Mouse (Mus musculus) fibroblast of lung, adult 2 months (primary cell): ENCODE measurements around the gene Foxb1.

Experiments
- DNase-seq: peaks from one replicate; pipeline ENCODE4 v3.0.0-alpha.2; 2011; ENCODE audit warnings: low read depth

Gene Foxb1

DNA sequence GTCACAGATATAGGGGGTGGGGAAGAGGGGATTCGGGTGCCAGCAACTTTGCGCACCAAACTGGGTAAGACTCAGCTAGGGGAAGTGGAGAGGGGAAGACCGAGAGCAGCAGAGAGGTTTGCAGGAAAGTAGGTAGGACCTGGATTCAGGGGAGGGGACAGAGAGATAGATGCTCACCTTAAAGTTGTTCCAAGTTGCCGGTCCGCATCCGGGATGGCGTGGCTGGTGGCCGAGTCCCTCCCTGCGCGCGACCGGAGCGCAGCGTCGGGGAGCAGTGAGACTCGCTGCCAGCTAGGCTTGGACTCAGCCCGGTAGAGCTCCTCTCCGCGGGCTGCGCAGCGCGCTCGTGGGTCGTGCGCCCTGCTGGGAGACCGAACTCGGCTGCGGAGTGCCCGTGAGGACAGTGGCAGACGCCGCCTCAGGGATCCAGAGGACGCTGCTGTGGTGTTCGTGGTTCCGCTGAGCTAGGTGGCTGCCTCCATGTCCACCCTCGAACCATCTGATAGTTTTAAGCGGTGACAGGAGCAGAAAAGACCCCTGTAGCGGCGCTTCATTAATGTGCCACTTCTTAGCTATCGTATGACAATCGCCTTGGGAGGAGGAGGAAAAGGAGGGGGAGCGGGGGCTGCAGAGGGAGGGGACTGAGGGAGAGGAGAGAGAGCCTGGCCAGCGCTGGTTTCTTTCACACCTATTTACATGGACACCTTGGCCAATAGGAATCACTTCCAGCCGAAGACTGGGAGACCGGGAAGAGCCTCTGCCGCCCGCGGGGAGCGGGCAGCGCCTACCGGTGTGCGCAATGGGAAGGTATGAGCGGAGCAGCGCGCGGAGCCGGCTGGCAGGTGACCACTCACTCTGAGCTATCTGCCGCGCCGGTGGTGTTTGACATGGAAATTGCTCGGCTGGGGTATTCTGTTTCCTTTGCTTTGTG is at the start of gene Foxb1:
Foxb1 (minus strand) TSS at position 570 of the 931 bp plus-strand sequence.
- DNase-seq = no peak

- no peak for DNase-seq
Observed at GRCm38 (mm10) chr9:69790562-69790961, 29.8 kb upstream of the Foxb1 start.

GRCm38 (mm10) chr9:69779996-69780395 is 19.3 kb upstream of the Foxb1 start:
- DNase-seq = no peak

DNA sequence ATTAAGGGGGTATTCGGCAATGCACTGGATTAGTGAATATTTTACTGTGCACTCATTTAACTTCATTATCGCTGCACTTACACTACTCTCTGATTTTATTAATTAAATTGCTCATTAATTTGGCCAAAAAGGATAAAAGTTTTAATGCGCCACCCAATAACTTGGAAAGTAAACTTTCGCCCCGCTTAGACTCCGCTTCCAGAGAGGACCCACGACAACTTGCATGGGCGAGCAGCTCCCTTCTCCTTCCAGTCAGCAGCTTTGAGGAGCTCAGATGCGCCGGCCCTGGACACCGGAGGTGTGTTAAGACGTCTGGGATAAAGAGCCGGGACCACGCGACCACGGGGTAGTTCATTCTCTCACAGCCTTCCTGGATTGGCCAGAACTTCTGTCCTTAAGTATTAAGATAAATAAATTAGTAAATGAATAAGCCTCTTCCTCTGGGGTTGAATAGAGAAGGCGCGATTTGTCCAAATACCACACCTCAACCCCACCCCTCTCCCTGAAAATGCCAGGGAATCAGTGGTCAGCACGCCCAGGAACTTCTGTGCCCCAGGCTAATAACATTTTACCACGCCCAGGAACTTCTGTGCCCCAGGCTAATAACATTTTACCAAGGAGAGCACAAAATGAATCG is 9.3 kb upstream of the Foxb1 start:
- no peak for DNase-seq

DNA sequence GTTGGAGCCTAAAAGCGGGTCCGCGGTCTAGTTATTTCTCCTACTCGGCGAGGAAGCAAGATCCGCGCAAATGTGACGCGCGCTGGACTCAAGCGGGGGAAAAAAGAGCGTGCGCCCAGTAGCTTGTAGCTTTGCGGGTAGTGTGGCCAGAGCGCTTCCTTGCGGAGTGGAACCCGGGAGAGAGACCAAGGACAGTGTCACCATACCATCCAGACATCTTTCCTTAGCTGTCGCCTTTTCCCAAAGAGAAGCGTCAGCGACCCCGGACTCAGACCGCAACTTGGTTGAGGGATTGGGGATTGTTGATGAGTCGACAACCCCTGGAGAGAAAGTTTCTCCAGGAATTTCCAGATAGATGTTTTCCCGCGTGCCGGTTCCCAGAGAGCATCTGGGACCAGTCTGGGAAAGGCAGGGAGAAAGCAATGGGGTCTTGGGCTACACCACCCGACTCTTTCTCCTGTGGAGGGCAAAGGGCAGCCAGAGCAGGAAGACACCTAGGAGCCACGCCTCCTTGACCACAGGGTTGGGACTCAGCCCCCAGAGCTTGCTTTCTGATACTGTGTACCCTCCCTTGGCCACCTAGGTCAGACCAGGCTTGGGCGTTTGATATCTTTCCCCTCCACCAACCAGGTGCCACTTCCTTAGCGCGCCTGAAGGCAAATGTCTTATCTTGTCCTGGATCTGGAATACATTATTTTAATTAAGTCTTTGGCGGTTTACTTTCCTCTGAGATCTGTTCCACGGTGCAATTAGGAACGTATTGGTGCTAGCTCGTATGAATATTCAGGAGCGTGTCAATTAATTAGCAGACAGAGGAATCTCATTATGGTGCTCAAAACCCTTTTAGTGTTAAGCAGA is 8.6 kb upstream of the Foxb1 start:
- DNase-seq = no peak

GRCm38 (mm10) chr9:69768136-69768875 is 7.6 kb upstream of the Foxb1 start:
- no peak for DNase-seq

- DNase-seq = no peak
Observed at GRCm38 (mm10) chr9:69767421-69767820, 6.7 kb upstream of the Foxb1 start.

- DNase-seq = no peak
Observed at GRCm38 (mm10) chr9:69766936-69767335, 6.2 kb upstream of the Foxb1 start.

DNA sequence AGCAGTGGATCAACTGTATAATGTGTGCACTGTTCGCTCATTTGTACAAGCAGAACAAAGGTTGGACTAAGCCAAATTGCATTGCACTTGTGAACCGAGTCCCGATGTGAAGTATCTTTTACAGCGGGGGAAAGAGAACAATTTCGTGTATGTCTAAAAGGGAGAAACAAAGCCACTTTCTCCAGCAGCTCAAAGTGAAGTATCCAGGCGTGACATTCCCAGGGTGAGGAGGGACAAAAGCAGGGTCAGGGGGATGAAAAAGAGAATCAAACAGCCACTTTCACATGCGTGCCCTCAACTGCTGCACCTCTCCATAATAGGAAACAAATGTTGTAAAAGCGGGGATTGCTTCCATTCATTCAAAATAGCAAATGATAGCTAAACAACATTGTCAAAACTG is 5.6 kb upstream of the Foxb1 start:
- DNase-seq = no peak

GRCm38 (mm10) chr9:69765483-69766050 is 4.8 kb upstream of the Foxb1 start:
- no peak for DNase-seq

GRCm38 (mm10) chr9:69764586-69765482 is 4.1 kb upstream of the Foxb1 start:
- DNase-seq = no peak

DNA sequence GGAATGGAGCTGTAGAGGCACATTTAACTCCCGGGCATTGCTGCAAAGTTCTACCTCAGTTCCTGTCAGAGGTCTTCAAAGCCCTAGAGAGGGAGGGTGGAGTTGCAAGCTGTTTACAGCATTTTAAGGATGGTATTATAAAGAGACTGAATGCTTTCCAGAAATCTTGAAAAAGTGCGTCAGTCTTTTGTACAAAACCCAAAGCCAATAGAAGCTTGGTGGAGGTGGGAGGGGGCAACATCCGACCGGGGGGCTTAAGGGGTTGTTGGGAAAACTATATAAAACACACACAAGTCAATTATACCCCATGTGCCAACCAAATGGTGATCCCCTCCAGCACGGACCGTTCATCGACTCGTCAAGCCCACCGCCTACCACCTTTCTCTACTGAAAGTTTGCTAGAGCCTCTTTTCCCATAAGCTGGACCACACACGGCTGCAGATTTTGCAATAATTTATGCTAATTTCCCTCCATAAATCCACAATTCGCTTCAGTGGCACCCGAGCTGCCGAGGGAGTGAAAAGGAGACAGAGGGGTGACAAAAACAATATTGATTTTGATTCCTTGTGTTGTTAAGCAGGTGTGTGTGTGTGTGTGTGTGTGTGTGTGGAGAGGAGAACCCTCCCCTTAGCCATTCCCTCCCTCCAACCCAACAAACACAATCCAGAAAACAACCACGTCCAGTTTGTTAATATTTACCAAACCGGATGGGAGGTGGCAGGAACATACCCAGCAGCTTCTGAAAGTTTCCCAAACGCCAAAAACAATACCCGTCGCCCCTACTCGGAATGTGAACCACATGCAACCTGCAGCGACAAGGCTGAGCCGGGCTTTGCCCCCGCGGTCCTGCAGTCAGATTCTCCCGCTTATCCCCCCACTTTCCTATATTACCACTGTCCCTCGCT is 3.2 kb upstream of the Foxb1 start:
- no peak for DNase-seq

- DNase-seq = no peak
Observed at GRCm38 (mm10) chr9:69762703-69763102, 2.0 kb upstream of the Foxb1 start.

- no peak for DNase-seq
Observed at GRCm38 (mm10) chr9:69762221-69762620, 1.5 kb upstream of the Foxb1 start.

GRCm38 (mm10) chr9:69761569-69761968 is 829 bp upstream of the Foxb1 start:
- DNase-seq = no peak

GRCm38 (mm10) chr9:69759721-69760221 is 969 bp downstream of the Foxb1 start:
- DNase-seq = no peak

GRCm38 (mm10) chr9:69758946-69759615 is 1.7 kb downstream of the Foxb1 start:
- no peak for DNase-seq

- no peak for DNase-seq
Observed at GRCm38 (mm10) chr9:69758506-69758905, 2.2 kb downstream of the Foxb1 start.
